Mouse (Mus musculus) spleen, embryonic (tissue): Measurements from ENCODE around the gene St3gal4.

ENCODE experiments used
- CTCF ChIA-PET: fragments of 350-600 bp; sonication (Branson Sonifier 250); formaldehyde crosslinking; loops from one replicate; lab custom pipeline; 2022; lab: Charles Lee

The St3gal4 gene

DNA sequence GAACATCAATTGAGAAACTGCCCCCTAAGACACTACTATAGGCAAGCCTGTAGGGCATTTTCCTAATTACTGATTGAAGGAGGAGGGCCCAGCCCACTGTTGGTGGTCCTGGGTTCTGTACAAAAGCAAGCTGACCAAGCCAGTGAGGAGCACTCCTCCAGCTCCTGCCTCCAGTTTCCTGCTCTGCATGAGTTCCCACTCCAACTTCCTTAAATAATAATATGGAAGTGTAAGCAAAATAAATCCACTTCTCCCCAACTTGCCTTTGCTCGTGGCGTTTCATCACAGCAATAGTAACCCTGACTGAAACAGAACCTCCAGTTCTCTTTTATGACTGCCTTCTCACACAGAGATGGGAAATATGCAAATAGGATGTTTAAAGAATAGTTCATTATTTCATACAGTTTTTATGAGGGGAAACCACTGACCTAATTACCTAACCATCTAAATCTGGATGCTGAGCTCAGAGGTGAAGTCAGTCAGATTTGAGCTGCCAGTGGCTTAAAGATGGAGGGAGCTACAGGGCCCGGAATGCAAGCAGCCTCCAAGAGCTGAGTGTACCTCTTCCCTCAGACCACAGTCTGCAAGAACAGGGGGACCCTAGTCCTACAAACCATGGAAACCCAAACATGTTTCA is 69.1 kb downstream of the St3gal4 start:
- CTCF ChIA-PET = no interaction called here

- CTCF ChIA-PET = no interaction called here
Measured at GRCm38 (mm10) chr9:35048449-35048848, 70.6 kb downstream of the St3gal4 start.

DNA sequence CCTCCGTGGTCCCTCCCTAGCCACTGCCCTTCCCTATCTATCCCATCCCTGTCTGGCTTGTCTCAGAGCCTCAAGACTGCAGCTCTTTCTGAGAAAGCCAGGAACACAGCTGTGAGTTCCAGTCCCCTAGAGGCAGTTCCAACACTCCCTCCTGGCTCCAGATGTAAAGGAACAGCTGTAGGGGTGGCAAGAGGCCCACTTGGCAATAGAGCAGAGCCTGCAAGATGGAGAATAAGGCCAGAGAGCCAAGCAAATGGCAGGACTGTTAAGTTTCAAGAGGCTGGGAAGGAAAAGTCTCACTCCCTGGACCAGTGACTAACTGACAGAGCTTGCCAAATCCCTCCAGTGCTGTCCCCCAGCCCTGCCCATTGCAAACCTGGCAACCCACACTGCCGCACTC is 73.3 kb downstream of the St3gal4 start:
- CTCF ChIA-PET = no interaction called here

DNA sequence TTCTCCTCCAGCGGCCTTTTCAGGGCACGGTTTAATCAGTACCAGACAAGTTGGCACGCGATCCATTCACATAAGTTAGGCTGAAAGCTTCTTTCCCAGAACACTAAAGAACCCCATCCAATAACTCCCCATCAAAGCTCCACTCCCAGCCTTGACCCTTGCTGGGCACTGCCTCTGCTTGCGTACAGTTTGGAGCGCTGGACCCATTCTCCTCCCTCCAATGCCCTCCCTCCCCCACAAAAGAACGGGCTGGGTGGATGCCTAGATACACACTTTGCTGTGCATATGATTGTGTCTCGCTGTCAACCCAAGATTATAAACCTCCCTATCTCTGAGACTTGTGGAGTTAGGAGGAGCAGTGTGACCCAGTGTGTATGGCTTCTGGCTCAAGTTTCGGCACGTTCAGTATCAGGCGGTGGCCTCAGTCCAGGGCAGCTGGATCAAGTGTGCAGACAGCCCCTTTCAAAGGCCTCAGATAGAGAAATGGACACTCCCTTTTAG is 74.0 kb downstream of the St3gal4 start:
- CTCF ChIA-PET = no interaction called here

DNA sequence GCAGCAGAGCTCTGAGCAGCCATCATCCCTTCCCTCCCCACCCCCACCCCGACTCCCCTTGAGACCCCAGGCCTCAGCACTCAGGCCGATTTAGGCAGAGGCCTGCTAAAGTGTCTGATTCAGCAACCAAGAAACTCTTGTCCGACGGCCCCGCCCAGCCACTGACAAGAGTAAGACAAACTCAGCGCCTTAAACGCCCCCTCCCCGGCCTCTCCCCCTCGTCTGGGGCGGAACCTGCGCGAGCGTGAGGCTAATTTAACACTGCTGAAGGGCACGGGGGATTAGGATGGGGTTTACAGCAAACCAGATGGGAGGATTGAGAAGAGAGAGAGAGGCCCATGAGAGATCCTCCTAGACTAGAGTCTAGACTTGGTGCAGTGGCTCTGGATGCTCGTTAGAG is 74.6 kb downstream of the St3gal4 start:
- CTCF ChIA-PET = no interaction called here

DNA sequence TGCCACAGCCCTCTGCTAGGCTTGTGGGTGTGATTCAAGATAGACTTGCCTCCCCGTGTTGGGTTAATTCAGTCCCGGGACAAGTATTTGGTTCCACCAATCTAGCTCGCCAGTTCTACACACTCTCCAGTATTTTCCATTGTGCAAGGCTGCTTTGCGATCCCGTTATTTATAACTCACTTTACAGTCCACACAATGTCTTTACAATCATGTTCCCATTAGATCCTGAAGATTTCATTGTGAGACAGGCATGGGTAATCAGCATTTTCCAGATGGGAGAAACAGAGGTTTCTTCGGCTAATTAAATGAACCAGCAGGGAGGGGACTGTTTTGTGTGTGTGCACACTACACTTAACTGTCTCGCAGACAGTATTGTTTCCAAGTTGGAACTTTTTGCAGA is 75.4 kb downstream of the St3gal4 start:
- CTCF ChIA-PET = no interaction called here

GRCm38 (mm10) chr9:35041493-35041892 is 77.6 kb downstream of the St3gal4 start:
- CTCF ChIA-PET = no interaction called here

DNA sequence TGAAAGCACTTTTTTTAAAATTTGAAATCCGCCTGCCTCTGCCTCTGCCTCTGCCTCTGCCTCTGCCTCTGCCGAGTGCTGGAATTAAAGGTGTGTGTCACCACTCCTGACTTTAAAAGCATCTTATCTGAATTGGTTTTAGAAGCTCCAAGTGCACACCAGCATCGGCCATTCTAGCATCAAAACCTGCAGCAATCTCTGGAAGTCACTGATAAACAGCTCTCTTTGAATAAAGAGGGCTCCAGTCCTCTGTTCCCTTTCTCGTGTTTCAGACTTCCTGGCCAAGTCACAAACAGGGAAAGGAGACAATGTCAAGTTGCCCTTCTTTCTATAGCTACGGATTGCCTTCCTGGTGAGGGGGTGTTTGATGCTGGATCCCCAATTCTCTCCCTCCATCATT is 79.2 kb downstream of the St3gal4 start:
- CTCF ChIA-PET = interaction anchor here (0.6 kb wide), 1 partner anchor 543 kb away, joined by 4 read pairs; no protein-coding TSS in a partner anchor

DNA sequence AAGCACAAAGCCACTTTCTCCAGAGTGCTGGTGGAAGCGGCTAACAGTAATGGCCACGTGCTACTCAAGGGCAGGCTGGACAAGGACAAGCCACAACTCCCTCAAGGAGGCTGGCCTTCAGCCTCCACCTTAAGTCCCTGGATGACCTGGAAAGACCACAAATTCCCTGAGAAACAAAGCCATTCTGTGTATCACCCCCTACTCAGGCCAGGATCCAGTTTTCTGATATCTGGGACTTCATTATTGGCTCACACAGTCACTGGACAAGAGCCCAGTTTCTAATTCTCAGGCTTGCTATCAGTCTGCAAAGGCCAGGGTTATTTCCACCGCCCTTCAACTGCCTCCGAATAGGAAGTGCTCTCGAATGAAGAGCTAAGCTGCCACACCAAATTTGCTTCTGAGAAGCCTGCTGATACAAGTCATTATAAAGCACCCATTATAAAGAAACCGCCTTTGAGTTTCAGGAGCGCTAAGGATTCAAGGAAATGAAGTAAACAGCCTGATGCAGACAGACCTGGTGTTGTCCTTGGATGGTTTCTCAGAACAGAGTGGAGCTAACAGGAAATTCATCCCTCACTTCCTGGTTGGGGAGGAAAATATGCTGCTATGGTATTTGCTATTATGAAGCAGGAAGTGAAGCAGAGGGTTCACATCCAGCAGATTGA is 80.0 kb downstream of the St3gal4 start:
- CTCF ChIA-PET = no interaction called here

DNA sequence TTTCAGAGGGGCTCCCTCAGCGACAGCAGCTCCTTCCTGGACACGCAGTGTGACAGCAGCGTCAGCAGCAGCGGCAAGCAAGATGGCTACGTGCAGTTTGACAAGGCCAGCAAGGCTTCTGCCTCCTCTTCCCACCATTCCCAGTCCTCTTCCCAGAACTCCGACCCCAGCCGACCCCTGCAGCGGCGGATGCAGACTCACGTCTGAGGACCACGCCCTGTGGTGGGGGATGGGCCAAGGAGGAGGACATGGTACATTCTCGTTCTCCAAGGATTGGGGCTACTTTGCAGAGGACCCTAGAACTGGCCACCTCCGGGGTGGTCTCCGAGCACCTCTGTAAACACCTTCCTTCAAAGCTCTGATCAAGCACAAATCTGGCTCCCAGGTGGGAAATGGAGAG is 84.0 kb downstream of the St3gal4 start:
- CTCF ChIA-PET = no interaction called here

GRCm38 (mm10) chr9:35032457-35032856 is 86.6 kb downstream of the St3gal4 start:
- CTCF ChIA-PET = no interaction called here

DNA sequence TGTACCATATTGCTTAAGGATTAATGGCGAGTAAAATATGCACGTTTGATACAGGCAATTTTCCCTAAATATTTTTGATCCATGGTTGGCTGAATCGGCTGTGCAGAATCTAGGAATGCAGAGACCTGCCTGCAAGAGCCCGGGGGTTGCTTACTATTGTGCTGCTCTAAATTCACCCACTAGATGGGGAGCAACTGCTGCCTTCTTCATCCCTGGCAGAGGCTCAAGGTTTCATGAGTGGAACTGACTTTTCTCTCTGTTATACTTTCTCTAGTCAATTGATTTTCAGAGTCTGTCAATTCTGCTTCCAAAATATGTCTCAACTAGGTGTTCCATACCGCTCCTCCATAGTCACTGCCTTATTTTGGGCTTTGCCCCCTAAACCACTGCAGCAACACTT is 88.2 kb downstream of the St3gal4 start:
- CTCF ChIA-PET = no interaction called here

DNA sequence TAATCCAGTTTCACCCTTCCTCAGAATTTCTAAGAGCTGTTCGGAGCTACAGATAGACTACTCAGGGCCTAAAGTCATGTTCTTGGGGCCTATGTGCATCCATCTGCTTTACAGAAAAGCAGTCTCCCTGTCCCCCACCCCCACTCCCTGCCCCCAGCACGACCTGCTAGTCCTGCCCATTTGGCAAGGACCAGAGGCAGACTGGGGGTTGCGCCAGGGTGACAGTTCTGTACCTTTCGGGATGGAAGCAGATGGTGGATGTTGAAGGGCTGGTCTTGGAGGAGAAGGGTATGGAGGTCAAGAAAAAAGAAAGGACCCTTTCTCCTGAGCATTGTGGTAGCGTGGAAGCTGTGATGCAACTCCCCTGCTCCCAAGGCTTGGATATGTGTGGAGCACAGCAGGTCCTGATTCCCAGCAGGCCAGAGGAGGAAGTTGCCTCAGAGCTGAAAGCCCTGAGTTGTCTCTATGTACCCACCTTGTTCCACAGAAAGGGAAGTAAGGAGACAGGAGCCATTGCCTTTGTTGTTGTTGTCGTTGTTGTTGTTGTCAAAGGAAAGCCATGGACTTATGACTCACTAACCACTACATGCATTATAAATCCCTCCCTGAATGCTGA is 91.6 kb downstream of the St3gal4 start:
- CTCF ChIA-PET = no interaction called here

DNA sequence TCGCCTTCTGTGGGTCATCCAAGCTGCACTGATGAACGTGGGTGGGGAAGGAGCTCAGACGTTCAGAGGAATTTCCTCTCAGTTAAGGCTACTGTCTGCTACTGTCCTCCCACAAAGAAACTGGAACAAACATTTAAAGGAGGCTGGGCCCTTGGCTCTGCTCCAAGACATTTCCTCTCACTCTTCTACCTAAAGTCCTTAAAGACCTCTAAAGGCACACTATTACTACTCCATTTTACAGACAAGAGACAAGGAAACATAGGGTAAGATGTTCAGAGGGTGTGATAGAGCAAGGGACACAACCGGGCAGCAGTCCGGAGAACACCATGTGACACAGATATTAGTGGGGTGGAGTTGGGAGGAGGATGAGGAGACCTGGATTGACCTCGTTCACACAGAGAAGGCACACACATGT is 92.2 kb downstream of the St3gal4 start:
- CTCF ChIA-PET = no interaction called here

- CTCF ChIA-PET = no interaction called here
Measured at GRCm38 (mm10) chr9:35026311-35026710, 92.8 kb downstream of the St3gal4 start.

- CTCF ChIA-PET = no interaction called here
Measured at GRCm38 (mm10) chr9:35024591-35025496, 94.2 kb downstream of the St3gal4 start.

DNA sequence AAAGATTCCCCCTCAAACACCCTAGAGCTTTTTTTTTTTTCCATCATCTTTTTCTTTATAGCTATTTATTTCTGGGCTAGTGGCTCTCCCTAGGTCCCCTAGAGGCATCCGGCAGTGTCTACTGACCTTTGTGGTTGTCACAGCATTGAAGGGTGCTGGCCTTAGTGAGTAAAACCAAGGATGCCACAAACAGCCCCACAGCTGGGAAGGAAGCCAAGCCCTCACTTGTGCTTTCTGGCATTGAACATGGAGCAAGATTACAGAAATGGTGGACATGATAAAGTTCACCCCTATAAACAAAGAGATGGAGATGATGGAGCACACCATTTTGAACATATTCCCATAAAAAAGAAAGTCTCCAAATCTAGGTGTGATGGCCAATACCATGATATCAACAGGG is 97.3 kb downstream of the St3gal4 start:
- CTCF ChIA-PET = no interaction called here

- CTCF ChIA-PET = no interaction called here
Measured at GRCm38 (mm10) chr9:35020015-35020653, 98.9 kb downstream of the St3gal4 start.

GRCm38 (mm10) chr9:35019372-35019771 is 99.7 kb downstream of the St3gal4 start:
- CTCF ChIA-PET = no interaction called here

DNA sequence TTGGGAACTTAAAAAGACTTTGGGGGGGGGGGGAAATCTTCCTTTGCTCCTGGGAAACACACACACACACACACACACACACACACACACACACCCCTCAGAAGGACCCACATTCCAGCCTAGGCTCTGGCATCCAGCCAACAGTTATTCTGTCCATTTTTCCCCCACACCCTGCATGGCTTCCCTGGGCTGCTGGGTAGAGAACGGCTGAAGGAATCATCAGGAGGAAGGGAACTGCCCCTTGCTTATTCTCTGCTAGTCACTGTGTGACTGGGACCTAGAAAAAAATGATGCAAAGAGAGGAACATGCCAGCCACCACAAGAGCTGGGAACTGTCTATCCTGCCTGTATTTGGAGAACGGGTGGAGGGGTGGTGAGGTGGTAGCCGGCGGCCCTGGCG is 101.0 kb downstream of the St3gal4 start:
- CTCF ChIA-PET = no interaction called here

GRCm38 (mm10) chr9:35017563-35017962 is 101.5 kb downstream of the St3gal4 start:
- CTCF ChIA-PET = no interaction called here
